ENCODE assay signal across 15 mouse cellular contexts in genomic region chr4:63993462-63994113, GRCm38 (mm10). TPM values are rescaled to one million over a fixed set of nuclear protein-coding genes. Genes with fewer than 3 reads are reported as not detected.
A peak's percentile ranks its signal among the peaks of the same experiment; 100 is the strongest.
DNase-seq lines count a peak whose midpoint lies in the region; ATAC-seq and TF ChIP-seq lines count a peak whose summit lies in the region.
"Had no signal": no experiment of that assay in that cellular context is flagged by ENCODE, and none has a peak within 500 bp of the region (broad histone marks: within the 10 kb centered on the region; RNA-seq: fewer than 3 reads in every experiment).

No protein-coding gene starts in this region.

- no peak overlapping the region for H3K4me3 ChIP-seq in gastrocnemius, adult 2 months
- H3K4me3 ChIP-seq in lung, postnatal 0 days (ENCODE audit: low read depth, low read length): no peak overlapping the region
- H3K4me3 ChIP-seq in embryonic fibroblast, embryonic 13.5 days (ENCODE audit: insufficient read depth, low read length): no peak overlapping the region
- H3K4me3 ChIP-seq: left cerebral cortex, adult 2 months had no signal

- no peak for ATAC-seq in lung, postnatal 0 days
- ATAC-seq: forebrain, postnatal 0 days had no signal

- WGBS in lung, postnatal 0 days: 21% methylated on average over 2 of the region's 2 CpGs

- H3K9me3 ChIP-seq in lung, postnatal 0 days (ENCODE audit: low read length): no peaks in the 10 kb centered on the region

- intact Hi-C loops in gastrocnemius, adult 2 months (cut with DNase I): no loop called here
- intact Hi-C loops in left cerebral cortex, postnatal 10 days (cut with DNase I): no loop called here

- H3K36me3 ChIP-seq in lung, postnatal 0 days (ENCODE audit: insufficient read depth, low read length): no peaks in the 10 kb centered on the region

- peak overlapping the region; percentile 35; the same call in 1 of the 2 replicates for H3K27ac ChIP-seq in gastrocnemius, adult 2 months
- no peak overlapping the region for H3K27ac ChIP-seq in lung, postnatal 0 days (ENCODE audit: low read length)
- peak overlapping the region; percentile 38 for H3K27ac ChIP-seq in embryonic fibroblast, embryonic 13.5 days (ENCODE audit: insufficient read depth, low read length)
- H3K27ac ChIP-seq: left cerebral cortex, adult 2 months had no signal

- H3K27me3 ChIP-seq in lung, postnatal 0 days (replicated peaks; ENCODE audit: insufficient read depth, low read length): no peaks in the 10 kb centered on the region
- H3K27me3 ChIP-seq: CH12.LX had no signal

- no peak for TF ChIP-seq CTCF in gastrocnemius, adult 2 months (IDR thresholded peaks at IDR 0.05)
- TF ChIP-seq CTCF in lung, postnatal 0 days (IDR thresholded peaks at IDR 0.05): no peak
- no peak for TF ChIP-seq CTCF in embryonic fibroblast, embryonic 13.5 days (IDR thresholded peaks at IDR 0.05; ENCODE audit: borderline replicate concordance, insufficient read depth, low read length)

- no peak for DNase-seq in gastrocnemius, adult 2 months
- no peak for DNase-seq in gastrocnemius, adult 8-10 months (ENCODE audit: low spot score in 2 of 2)
- peak; percentile 6 for DNase-seq in lung, postnatal 0 days (ENCODE audit: low spot score)
- DNase-seq in lung, adult 18-20 months: no peak
- peak; percentile 70 for DNase-seq in retina, postnatal 1 day
- no peak for DNase-seq in left cerebral cortex, postnatal 10 days (ENCODE audit: extremely low spot score in 1 of 2, low spot score in 2 of 2)
- DNase-seq: cerebellum, adult 9-10 months; forebrain, postnatal 0 days; heart, postnatal 14 days; kidney, adult 2 months had no signal

- H3K4me2 ChIP-seq in lung, postnatal 0 days (replicated peaks; ENCODE audit: low read depth, low read length): no peak overlapping the region
- H3K4me2 ChIP-seq: liver, embryonic 11.5 days had no signal

- no peak for TF ChIP-seq POLR2A in embryonic fibroblast, embryonic 13.5 days (IDR thresholded peaks at IDR 0.05; ENCODE audit: low read depth, low read length)

- no peak for TF ChIP-seq EP300 in lung, postnatal 0 days (IDR thresholded peaks at IDR 0.05)

- H3K9ac ChIP-seq in lung, postnatal 0 days (replicated peaks; ENCODE audit: low read depth): no peak overlapping the region
- H3K9ac ChIP-seq: forebrain, postnatal 0 days had no signal

- no peaks in the 10 kb centered on the region for H3K4me1 ChIP-seq in lung, postnatal 0 days (ENCODE audit: insufficient read depth, low read depth, low read length)
- H3K4me1 ChIP-seq in embryonic fibroblast, embryonic 13.5 days (ENCODE audit: control insufficient read depth, insufficient read depth, low read length): no peaks in the 10 kb centered on the region

RNA-seq across cellular contexts. Expression of gene Tnc, which starts 53.2 kb away (rescaled TPM):
- total RNA-seq in gastrocnemius, adult 2 months (2021): 10 to 100 TPM in 1 of 2 experiments, 1 to 10 TPM in 1; 1.7 to 10.0 TPM
- 1 to 10 TPM in 3 of 4 experiments, under 1 TPM in 1; 0.82 to 3.7 (median 2.2) TPM for total RNA-seq in gastrocnemius, adult 8-10 months (2022)
- 34.3 and 38.7 TPM in 2 replicates for polyA plus RNA-seq in lung, postnatal 0 days (2015; fragmentation: Nextera tagmentation; extraction: Ambion mirVana)
- 849 and 1,178 TPM in 2 replicates for polyA plus RNA-seq in embryonic fibroblast, embryonic 13.5 days (2011; ENCODE audit: insufficient read length, low read depth, missing spikeins)
- 10 to 100 TPM; 22.9 to 29.1 TPM for total RNA-seq in left cerebral cortex, postnatal 10 days (2021)
- total RNA-seq: granulocyte monocyte progenitor cell, adult 5-6 weeks had no signal

Comparison
In these comparisons a context has a peak if more than half of its experiments do, and no peak if none do; other contexts are left out.
1. DNase-seq: peak in lung, postnatal 0 days (single experiment) and retina, postnatal 1 day (single experiment); none in gastrocnemius, adult 2 months (single experiment), gastrocnemius, adult 8-10 months (0 of 2), lung, adult 18-20 months (0 of 2) and left cerebral cortex, postnatal 10 days (0 of 2).